Mouse (Mus musculus) cortical plate, adult 2 months (tissue): Measurements from ENCODE around the gene Wipf1.

Experiments
- CTCF ChIP-seq: fragments of 200-500 bp; IDR thresholded peaks from 2 replicates; pipeline ENCODE4 v1.5.1; 2011; ENCODE audit warnings: mild to moderate bottlenecking, control low read depth, low read length; ENCODE audit not compliant: insufficient read depth; ENCODE audit errors: extremely low read depth
- POLR2A ChIP-seq: fragments of 200-500 bp; IDR thresholded peaks from 2 replicates; pipeline ENCODE4 v1.6.1; 2011; ENCODE audit warnings: mild to moderate bottlenecking, low read length, control low read depth; ENCODE audit not compliant: insufficient read depth; ENCODE audit errors: extremely low read depth

DNA sequence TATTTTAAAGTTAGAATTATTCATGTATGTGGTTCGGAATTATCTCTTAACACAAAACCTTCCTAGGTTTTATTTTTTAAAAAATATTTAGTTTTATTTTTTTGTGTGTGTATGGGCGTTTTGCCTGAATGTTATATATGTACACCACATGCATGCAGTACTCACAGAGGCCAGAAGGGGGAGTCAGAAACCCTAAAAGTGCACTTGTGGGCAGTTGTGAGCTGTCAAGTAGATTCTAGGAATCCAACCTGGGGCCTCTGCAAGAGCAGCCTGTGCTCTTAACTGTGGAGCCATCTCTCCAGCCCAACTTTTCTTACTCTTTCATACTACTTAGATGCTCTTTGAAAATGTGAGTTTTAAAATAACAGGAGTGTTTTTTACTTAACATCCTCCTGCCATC, 57.4 kb downstream of the Wipf1 start:
- TF ChIP-seq CTCF (no peak), POLR2A (no peak)
